Mouse (Mus musculus) forebrain, embryonic 11.5 days (tissue): ENCODE data around the gene Cdc27. TPM values are rescaled to one million over a fixed set of nuclear protein-coding genes. Genes with fewer than 3 reads are reported as not detected.

Experiments used
- ATAC-seq: fragments of 200-750 bp; cut with Nextera tagmentation; replicated peaks from 2 replicates; pipeline ENCODE4 v1.8.0; 2017; ENCODE audit warnings: moderate TSS enrichment; ENCODE audit not compliant: low FRiP score
- DNase-seq: peaks from one replicate; pipeline ENCODE4 v3.0.0-alpha.2; 2017; ENCODE audit warnings: low spot score
- H3K27ac ChIP-seq: fragments of 300-500 bp; sonication (generic); 2 replicates; pipeline ENCODE4 v1.5.1; 2014; ENCODE audit warnings: low read depth, low read length
- H3K27me3 ChIP-seq: fragments of 300-500 bp; sonication (generic); 2 replicates; pipeline ENCODE4 v1.6.1; 2014; ENCODE audit warnings: mild to moderate bottlenecking, low read length, mixed read lengths; ENCODE audit not compliant: control insufficient read depth, insufficient read depth
- H3K36me3 ChIP-seq: fragments of 300-500 bp; sonication (generic); 2 replicates; pipeline ENCODE4 v1.6.1; 2014; ENCODE audit warnings: mild to moderate bottlenecking, low read length, moderate library complexity, mixed read lengths; ENCODE audit not compliant: control insufficient read depth, insufficient read depth
- H3K4me1 ChIP-seq: fragments of 300-500 bp; sonication (generic); replicated peaks from 2 replicates; pipeline ENCODE4 v1.6.1; 2014; ENCODE audit warnings: low read length, mixed read lengths; ENCODE audit not compliant: control insufficient read depth, insufficient read depth
- H3K4me2 ChIP-seq: fragments of 300-500 bp; sonication (generic); 2 replicates; pipeline ENCODE4 v1.6.1; 2014; ENCODE audit warnings: low read depth, mild to moderate bottlenecking, low read length, moderate library complexity, mixed read lengths; ENCODE audit not compliant: severe bottlenecking
- H3K4me3 ChIP-seq: fragments of 300-500 bp; sonication (generic); 2 replicates; pipeline ENCODE4 v1.5.1; 2014; ENCODE audit warnings: low read depth, low read length
- H3K9ac ChIP-seq: fragments of 300-500 bp; sonication (generic); 2 replicates; pipeline ENCODE4 v1.6.1; 2014; ENCODE audit warnings: low read length
- H3K9me3 ChIP-seq: fragments of 300-500 bp; sonication (generic); 2 replicates; pipeline ENCODE4 v1.6.1; 2016; ENCODE audit warnings: low read length, mixed read lengths; ENCODE audit not compliant: control insufficient read depth
- WGBS: fragments of 180-500 bp; shearing (Covaris S2); extraction: QIAGEN DNeasy Blood & Tissue Kit; methylation state at CpG from one replicate; pipeline ENCODE4 v1.1.7; 2014; 5-methylcytosine and 5-hydroxymethylcytosine counted together
- polyA plus RNA-seq: library from polyadenylated mRNA; unstranded; fragments of >200 nt; fragmentation: Nextera tagmentation; extraction: Ambion mirVana; gene quantifications from 2 replicates; pipeline ENCODE4 v1.2.1, GENCODE M21; 2014

The Cdc27 gene
- polyA plus RNA-seq, 1 experiment from 2014 or later = 62.7 TPM

GRCm38 (mm10) chr11:104481971-104482370 lies 68.4 kb downstream of the Cdc27 start:
- no peak overlapping the region for H3K27ac ChIP-seq
- no peak for ATAC-seq
- no peaks in the 10 kb centered on the region for H3K36me3 ChIP-seq
- H3K4me3 ChIP-seq = no peak overlapping the region
- H3K9me3 ChIP-seq = no peaks in the 10 kb centered on the region
- no peaks in the 10 kb centered on the region for H3K4me1 ChIP-seq
- no peak for DNase-seq
- no peak overlapping the region for H3K9ac ChIP-seq
- 90% methylated on average over 8 of the region's 8 CpGs for WGBS
- no peak overlapping the region for H3K4me2 ChIP-seq
- no peaks in the 10 kb centered on the region for H3K27me3 ChIP-seq

GRCm38 (mm10) chr11:104479505-104479904 lies 70.9 kb downstream of the Cdc27 start:
- ATAC-seq (no peak), DNase-seq (no peak)
- WGBS = 65% methylated on average over 4 of the region's 4 CpGs
- H3K27ac ChIP-seq = no peak overlapping the region
- H3K27me3 ChIP-seq = no peaks in the 10 kb centered on the region
- H3K4me2 ChIP-seq = no peak overlapping the region
- no peaks in the 10 kb centered on the region for H3K4me1 ChIP-seq
- no peak overlapping the region for H3K9ac ChIP-seq
- no peaks in the 10 kb centered on the region for H3K9me3 ChIP-seq
- H3K4me3 ChIP-seq = no peak overlapping the region
- H3K36me3 ChIP-seq = no peaks in the 10 kb centered on the region

GRCm38 (mm10) chr11:104469371-104469835 lies 81.0 kb downstream of the Cdc27 start:
- 2% methylated on average over 17 of the region's 19 CpGs for whole genome bisulfite sequencing
- DNase-seq (peak; percentile 96), ATAC-seq (peak; percentile 100)
- peak overlapping the region; percentile 99 for H3K4me3 ChIP-seq
- H3K36me3 ChIP-seq = no peaks in the 10 kb centered on the region
- H3K9ac ChIP-seq = peak overlapping the region; percentile 96
- H3K27ac ChIP-seq = no peak overlapping the region
- no peaks in the 10 kb centered on the region for H3K27me3 ChIP-seq
- peak overlapping the region; percentile 58 for H3K4me2 ChIP-seq
- no peaks in the 10 kb centered on the region for H3K9me3 ChIP-seq
- no peaks in the 10 kb centered on the region; the same call in 1 of the 2 replicates for H3K4me1 ChIP-seq

GRCm38 (mm10) chr11:104468751-104469268 lies 81.6 kb downstream of the Cdc27 start, which contains the start of gene Kansl1:
Kansl1 (minus strand) TSS chr11:104468861.
- no peaks in the 10 kb centered on the region for H3K36me3 ChIP-seq
- DNase-seq = peak; percentile 76
- H3K27me3 ChIP-seq = no peaks in the 10 kb centered on the region

GRCm38 (mm10) chr11:104467698-104468097 lies 82.7 kb downstream of the Cdc27 start:
- H3K27ac ChIP-seq = no peak overlapping the region
- H3K4me1 ChIP-seq = no peaks in the 10 kb centered on the region; the same call in 1 of the 2 replicates
- H3K9ac ChIP-seq = peak overlapping the region; percentile 24; the same call in 1 of the 2 replicates
- DNase-seq (no peak), ATAC-seq (no peak)
- no peak overlapping the region for H3K4me3 ChIP-seq
- no peak overlapping the region for H3K4me2 ChIP-seq
- no peaks in the 10 kb centered on the region for H3K36me3 ChIP-seq
- 82% methylated on average over 5 of the region's 5 CpGs for WGBS
- H3K27me3 ChIP-seq = no peaks in the 10 kb centered on the region
- no peaks in the 10 kb centered on the region for H3K9me3 ChIP-seq

More at GRCm38 (mm10) chr11:104468751-104469268, 81.6 kb downstream of the Cdc27 start, which contains the start of gene Kansl1:
- no peaks in the 10 kb centered on the region; the same call in 1 of the 2 replicates for H3K4me1 ChIP-seq
- peak within 1 kb of the TSS; percentile 99 for H3K4me3 ChIP-seq
- peak within 1 kb of the TSS; percentile 96 for H3K9ac ChIP-seq
- under 1% methylated on average over 60 of the region's 69 CpGs for WGBS
- no peaks in the 10 kb centered on the region for H3K9me3 ChIP-seq
- peak within 1 kb of the TSS; percentile 58 for H3K4me2 ChIP-seq
- ATAC-seq = peak; percentile 84
- no peak within 1 kb of the TSS for H3K27ac ChIP-seq

GRCm38 (mm10) chr11:104461551-104461950 lies 88.9 kb downstream of the Cdc27 start:
- Histone ChIP-seq H3K4me1 (no peaks in the 10 kb centered on the region), H3K27ac (no peak overlapping the region), H3K9me3 (no peaks in the 10 kb centered on the region), H3K4me3 (no peak overlapping the region), H3K9ac (no peak overlapping the region), H3K36me3 (no peaks in the 10 kb centered on the region), H3K4me2 (no peak overlapping the region), H3K27me3 (no peaks in the 10 kb centered on the region)
- no peak for DNase-seq
- ATAC-seq = no peak

- H3K9ac ChIP-seq = no peak overlapping the region
- no peaks in the 10 kb centered on the region for H3K4me1 ChIP-seq
- no peaks in the 10 kb centered on the region for H3K36me3 ChIP-seq
- no peak overlapping the region for H3K4me3 ChIP-seq
- no peak overlapping the region for H3K27ac ChIP-seq
- WGBS = 93% methylated on average over 2 of the region's 2 CpGs
- H3K9me3 ChIP-seq = no peaks in the 10 kb centered on the region
- H3K27me3 ChIP-seq = no peaks in the 10 kb centered on the region
- no peak overlapping the region for H3K4me2 ChIP-seq
- DNase-seq = no peak
- ATAC-seq = no peak
Measured at GRCm38 (mm10) chr11:104459671-104460070, 90.7 kb downstream of the Cdc27 start.

- H3K9ac ChIP-seq = no peak overlapping the region
- no peak overlapping the region for H3K4me3 ChIP-seq
- H3K36me3 ChIP-seq = no peaks in the 10 kb centered on the region
- no peak overlapping the region for H3K27ac ChIP-seq
- DNase-seq (no peak), ATAC-seq (no peak)
- no peaks in the 10 kb centered on the region for H3K9me3 ChIP-seq
- H3K27me3 ChIP-seq = no peaks in the 10 kb centered on the region
- H3K4me1 ChIP-seq = no peaks in the 10 kb centered on the region
- H3K4me2 ChIP-seq = no peak overlapping the region
- WGBS = 85% methylated on average over 2 of the region's 2 CpGs
Measured at GRCm38 (mm10) chr11:104458507-104458906, 91.9 kb downstream of the Cdc27 start.
